Mouse (Mus musculus) stomach, postnatal 0 days (tissue): ENCODE results near the gene Mllt3. TPM values are rescaled to one million over a fixed set of nuclear protein-coding genes. Genes with fewer than 3 reads are reported as not detected.

ENCODE experiments used
- ATAC-seq: fragments of 200-750 bp; cut with Nextera tagmentation; 2 replicates; pipeline ENCODE4 v1.8.0; 2017; ENCODE audit not compliant: low FRiP score, low TSS enrichment
- DNase-seq: peaks from one replicate; pipeline ENCODE4 v3.0.0-alpha.2; 2016; ENCODE audit warnings: low spot score
- H3K27ac ChIP-seq: fragments of 300-500 bp; sonication (generic); replicated peaks from 2 replicates; pipeline ENCODE4 v1.5.1; 2014; ENCODE audit warnings: mild to moderate bottlenecking, control low read depth
- H3K27me3 ChIP-seq: fragments of 300-500 bp; sonication (generic); 2 replicates; pipeline ENCODE4 v1.6.1; 2014; ENCODE audit warnings: low read length; ENCODE audit not compliant: control insufficient read depth, insufficient read depth
- H3K36me3 ChIP-seq: fragments of 300-500 bp; sonication (generic); 2 replicates; pipeline ENCODE4 v1.6.1; 2014; ENCODE audit warnings: low read length, mixed read lengths; ENCODE audit not compliant: control insufficient read depth, insufficient read depth
- H3K4me1 ChIP-seq: fragments of 300-500 bp; sonication (generic); replicated peaks from 2 replicates; pipeline ENCODE4 v1.6.1; 2014; ENCODE audit warnings: antibody characterized with exemption; ENCODE audit not compliant: control insufficient read depth, insufficient read depth
- H3K4me2 ChIP-seq: fragments of 300-500 bp; sonication (generic); replicated peaks from 2 replicates; pipeline ENCODE4 v1.6.1; 2014; ENCODE audit warnings: low read depth, mild to moderate bottlenecking, control low read depth, moderate library complexity
- H3K4me3 ChIP-seq: fragments of 300-500 bp; sonication (generic); 2 replicates; pipeline ENCODE4 v1.5.1; 2014; ENCODE audit warnings: low read depth, low read length, control low read depth
- H3K9ac ChIP-seq: fragments of 300-500 bp; sonication (generic); 2 replicates; pipeline ENCODE4 v1.6.1; 2014; ENCODE audit warnings: mild to moderate bottlenecking, low read length, control low read depth, mixed read lengths
- H3K9me3 ChIP-seq: fragments of 300-500 bp; sonication (generic); 2 replicates; pipeline ENCODE4 v1.6.1; 2016; ENCODE audit warnings: low read length; ENCODE audit not compliant: control insufficient read depth
- CTCF ChIP-seq: IDR thresholded peaks from 2 replicates; pipeline ENCODE4 v1.5.1; 2016; ENCODE audit warnings: antibody characterized with exemption, low read depth, mild to moderate bottlenecking, moderate library complexity
- EP300 ChIP-seq: optimal IDR thresholded peaks from 2 replicates; pipeline ENCODE3; 2016; ENCODE audit warnings: antibody characterized with exemption
- WGBS: fragments of 180-500 bp; shearing (Covaris S2); extraction: QIAGEN DNeasy Blood & Tissue Kit; methylation state at CpG from one replicate; pipeline ENCODE4 v1.1.7; 2014; 5-methylcytosine and 5-hydroxymethylcytosine counted together
- polyA plus RNA-seq: library from polyadenylated mRNA; unstranded; fragments of >200 nt; fragmentation: Nextera tagmentation; extraction: Ambion mirVana; gene quantifications from 2 replicates; pipeline ENCODE4 v1.2.1, GENCODE M21; 2015

Gene Mllt3
- polyA plus RNA-seq, 1 experiment from 2014 or later, result 82.9 TPM

- DNase-seq (no peak), ATAC-seq (no peak)
- 70% methylated on average over 4 of the region's 4 CpGs for WGBS
Measured at GRCm38 (mm10) chr4:87795261-87795660, 237.9 kb downstream of the Mllt3 start.

GRCm38 (mm10) chr4:87794216-87794615 is 238.9 kb downstream of the Mllt3 start:
- H3K27ac ChIP-seq, result no peak overlapping the region
- H3K4me3 ChIP-seq, result no peak overlapping the region
- DNase-seq (no peak), ATAC-seq (no peak)
- no peak overlapping the region for H3K9ac ChIP-seq
- H3K9me3 ChIP-seq, result no peaks in the 10 kb centered on the region
- 81% methylated on average over 3 of the region's 3 CpGs for WGBS
- peaks cover 3% of the 10 kb centered on the region; the same call in 1 of the 2 replicates for H3K36me3 ChIP-seq
- no peak overlapping the region for H3K4me2 ChIP-seq
- H3K4me1 ChIP-seq, result no peaks in the 10 kb centered on the region
- no peaks in the 10 kb centered on the region for H3K27me3 ChIP-seq
- TF ChIP-seq EP300, result no peak
- TF ChIP-seq CTCF, result no peak

More at GRCm38 (mm10) chr4:87795261-87795660, 237.9 kb downstream of the Mllt3 start:
- no peaks in the 10 kb centered on the region for H3K9me3 ChIP-seq
- no peak overlapping the region for H3K4me2 ChIP-seq
- no peak overlapping the region for H3K9ac ChIP-seq
- peaks cover 3% of the 10 kb centered on the region; the same call in 1 of the 2 replicates for H3K36me3 ChIP-seq
- H3K27me3 ChIP-seq, result no peaks in the 10 kb centered on the region
- H3K27ac ChIP-seq, result no peak overlapping the region
- H3K4me3 ChIP-seq, result no peak overlapping the region
- TF ChIP-seq EP300 (no peak), CTCF (no peak)
- no peaks in the 10 kb centered on the region for H3K4me1 ChIP-seq

DNA sequence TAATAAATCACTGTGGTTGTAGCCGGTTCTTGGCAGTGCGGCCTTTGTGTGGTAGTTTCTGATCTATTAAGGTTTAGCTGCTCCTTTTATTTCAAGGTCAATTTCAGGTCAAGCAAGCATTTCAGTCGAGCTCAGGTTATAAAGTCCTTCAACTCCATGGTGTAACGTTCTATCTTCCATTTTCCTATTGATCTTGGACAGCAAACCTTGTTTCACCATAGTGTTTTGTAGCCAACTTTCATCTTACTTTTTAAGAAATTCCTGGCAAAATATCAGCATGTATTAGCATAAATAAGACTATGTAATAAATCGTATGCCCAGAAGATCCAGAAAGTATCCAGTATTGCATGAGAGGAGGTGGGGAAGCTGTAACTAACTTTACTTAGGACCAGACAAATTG is 240.7 kb downstream of the Mllt3 start:
- Histone ChIP-seq H3K9me3 (no peaks in the 10 kb centered on the region), H3K4me3 (no peak overlapping the region), H3K9ac (no peak overlapping the region), H3K36me3 (peaks cover 3% of the 10 kb centered on the region; the same call in 1 of the 2 replicates), H3K4me2 (no peak overlapping the region), H3K27me3 (no peaks in the 10 kb centered on the region), H3K4me1 (no peaks in the 10 kb centered on the region), H3K27ac (no peak overlapping the region)
- TF ChIP-seq CTCF, result no peak
- TF ChIP-seq EP300, result no peak
- no peak for DNase-seq
- no peak for ATAC-seq
- 61% methylated on average over 5 of the region's 5 CpGs for WGBS

DNA sequence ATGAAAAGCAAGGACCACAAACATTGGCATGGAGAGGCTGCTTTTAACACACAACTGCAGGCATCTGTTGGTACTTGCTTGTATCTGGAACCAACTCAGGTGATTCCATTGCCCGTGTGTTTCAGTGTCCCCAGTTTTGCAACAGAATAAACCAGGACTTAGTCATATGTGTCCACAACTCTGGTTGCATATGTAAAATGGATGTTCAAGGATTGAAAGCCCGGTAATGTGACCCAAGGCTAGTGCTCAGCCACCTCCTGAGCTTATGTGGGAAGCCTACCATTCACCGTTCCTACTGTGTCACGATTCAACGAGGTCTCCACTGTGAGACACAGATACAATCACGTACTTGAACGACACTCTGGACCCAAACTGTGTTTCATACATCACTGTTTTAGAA is 243.7 kb downstream of the Mllt3 start:
- Histone ChIP-seq H3K9ac (no peak overlapping the region), H3K36me3 (peaks cover 3% of the 10 kb centered on the region; the same call in 1 of the 2 replicates), H3K4me2 (no peak overlapping the region), H3K4me1 (no peaks in the 10 kb centered on the region), H3K27ac (no peak overlapping the region), H3K27me3 (no peaks in the 10 kb centered on the region), H3K9me3 (no peaks in the 10 kb centered on the region), H3K4me3 (no peak overlapping the region)
- TF ChIP-seq EP300 (no peak), CTCF (no peak)
- 90% methylated on average over 7 of the region's 7 CpGs for WGBS
- ATAC-seq (no peak), DNase-seq (no peak)

- H3K4me2 ChIP-seq, result no peak overlapping the region
- H3K27ac ChIP-seq, result no peak overlapping the region
- H3K4me1 ChIP-seq, result no peaks in the 10 kb centered on the region
- peak; percentile 34 for DNase-seq
- H3K27me3 ChIP-seq, result no peaks in the 10 kb centered on the region
- no peak for ATAC-seq
- TF ChIP-seq EP300 (no peak), CTCF (peak; percentile 79)
- H3K9ac ChIP-seq, result no peak overlapping the region
- whole genome bisulfite sequencing, result 74% methylated on average over 8 of the region's 8 CpGs
- no peaks in the 10 kb centered on the region for H3K9me3 ChIP-seq
- no peak overlapping the region for H3K4me3 ChIP-seq
- H3K36me3 ChIP-seq, result peaks cover 3% of the 10 kb centered on the region; the same call in 1 of the 2 replicates
Measured at GRCm38 (mm10) chr4:87788691-87789090, 244.5 kb downstream of the Mllt3 start.

DNA sequence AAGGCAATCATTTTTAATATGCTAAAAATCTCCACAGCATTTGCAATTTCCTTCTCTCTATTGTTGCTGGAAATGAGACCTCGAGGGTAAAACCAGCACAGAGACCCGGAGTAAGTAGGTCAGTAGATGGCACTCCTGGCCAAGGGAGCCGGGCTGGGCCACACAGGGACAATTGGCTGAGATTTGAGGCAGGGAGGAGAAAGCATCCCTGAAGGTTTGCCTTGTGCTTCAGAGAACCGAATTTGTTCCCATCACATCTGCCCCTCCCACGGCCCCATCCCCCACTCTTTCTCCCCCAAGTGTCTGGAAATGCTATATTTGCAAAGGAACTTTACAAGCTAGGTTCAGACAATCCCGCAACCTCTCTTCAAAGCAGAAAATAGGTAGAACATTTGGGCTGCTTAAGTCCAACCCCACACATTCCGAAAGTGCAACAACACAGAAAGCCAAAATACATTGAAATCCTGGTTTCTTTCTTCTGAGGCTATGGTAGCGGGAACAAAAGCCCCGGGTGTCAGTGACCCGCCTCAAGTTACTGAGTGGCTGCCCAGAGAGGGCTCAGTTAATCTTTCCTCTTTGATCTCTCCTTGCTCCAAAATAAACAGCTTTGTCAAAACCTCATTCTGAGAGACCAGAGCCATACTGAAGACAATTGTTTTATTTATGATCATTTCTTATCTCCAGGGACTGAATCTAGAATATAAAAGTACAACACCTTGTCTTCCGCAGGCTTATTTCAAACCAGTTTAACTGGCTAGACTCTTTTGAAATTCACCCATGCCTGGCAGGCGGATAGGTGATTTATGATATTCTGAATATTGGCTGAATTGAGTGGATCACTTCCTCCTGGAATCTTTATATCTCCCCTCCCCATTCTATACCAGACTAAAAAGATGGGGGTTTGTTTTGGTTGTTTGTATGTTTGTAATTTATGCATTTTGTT is 247.8 kb downstream of the Mllt3 start:
- DNase-seq (peak; percentile 63), ATAC-seq (no peak)
- Histone ChIP-seq H3K4me3 (no peak overlapping the region), H3K27me3 (no peaks in the 10 kb centered on the region), H3K27ac (no peak overlapping the region), H3K9ac (no peak overlapping the region), H3K4me1 (no peaks in the 10 kb centered on the region), H3K36me3 (no peaks in the 10 kb centered on the region), H3K4me2 (no peak overlapping the region), H3K9me3 (no peaks in the 10 kb centered on the region)
- TF ChIP-seq CTCF (peak; percentile 79), EP300 (no peak)
- WGBS, result 30% methylated on average over 12 of the region's 12 CpGs
